Mouse (Mus musculus): ENCODE results near the gene Hspb8. TPM values are rescaled to one million over a fixed set of nuclear protein-coding genes. Genes with fewer than 3 reads are reported as not detected.

Hspb8 gene
- total RNA-seq, 2 experiments from 2014 or later, result 11.8 to 12.5 TPM

DNA sequence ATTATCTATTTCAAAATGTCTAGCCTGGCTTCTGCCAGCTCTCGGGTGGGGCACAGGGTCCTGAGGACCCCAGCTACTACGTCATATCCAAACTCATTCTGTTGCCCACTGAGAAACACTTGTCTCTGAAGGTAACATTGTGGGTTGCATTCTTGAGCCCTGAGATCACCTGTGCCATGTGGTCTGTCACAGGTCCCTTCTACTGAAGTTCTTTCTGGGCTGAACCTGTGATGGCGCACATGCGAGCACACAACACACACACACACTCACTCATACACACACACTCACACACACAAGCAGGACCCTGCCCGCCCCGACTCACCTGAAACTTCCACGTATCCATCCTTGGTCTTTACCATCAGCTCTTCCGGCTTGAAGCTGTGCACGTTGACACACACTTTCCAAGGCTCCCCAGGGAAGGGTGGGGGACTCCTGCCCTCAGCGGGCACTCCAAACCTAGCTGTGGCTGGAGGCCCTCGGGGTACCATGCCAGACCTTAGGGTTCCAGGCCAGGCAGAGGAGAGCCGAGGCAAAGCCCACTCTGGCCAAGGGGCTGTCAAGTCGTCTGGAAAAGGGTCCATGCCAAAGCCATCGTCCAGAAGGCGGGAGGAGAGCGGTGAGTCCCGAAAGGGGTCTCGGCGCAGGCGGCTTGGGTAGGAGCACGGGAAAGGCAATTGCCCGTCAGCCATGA lies 728 bp downstream of the Hspb8 start:
- Histone ChIP-seq H3K27ac (peak overlapping the region; percentile 71), H3K4me3 (peak overlapping the region; percentile 40)
- TF ChIP-seq CTCF (conservative IDR thresholded peaks at IDR 0.05), result no peak
- DNase-seq (ENCODE audit: low spot score in 2 of 2), result no peak

GRCm38 (mm10) chr5:116420759-116421225 lies 1.9 kb downstream of the Hspb8 start:
- H3K27ac ChIP-seq, result peak overlapping the region; percentile 73; the same call in 1 of the 2 replicates
- no peak for TF ChIP-seq CTCF (conservative IDR thresholded peaks at IDR 0.05)
- H3K4me3 ChIP-seq, result no peak overlapping the region; the same call in 1 of the 2 replicates
- DNase-seq (ENCODE audit: low spot score in 2 of 2), result peak in 1 of 2 experiments; percentile 49

DNA sequence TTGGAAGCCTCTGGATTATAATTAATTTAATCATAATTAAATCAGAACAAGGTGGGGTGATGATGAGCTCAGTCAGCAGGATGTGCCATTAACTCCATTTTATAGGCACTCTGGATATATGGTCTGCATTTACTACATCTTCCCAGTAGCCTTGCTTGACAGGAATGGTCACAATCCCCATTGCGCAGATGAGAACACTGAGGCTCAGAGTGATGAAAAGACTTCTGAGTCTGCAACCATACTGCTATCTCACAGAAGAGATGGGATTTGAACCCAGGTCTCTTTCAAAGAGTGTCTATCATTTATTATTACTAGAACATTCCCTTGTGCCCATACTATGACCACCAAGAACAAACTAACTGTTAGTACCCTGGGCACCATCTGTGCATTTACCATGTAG lies 2.5 kb downstream of the Hspb8 start:
- Histone ChIP-seq H3K4me3 (no peak overlapping the region), H3K27ac (peak overlapping the region; percentile 73; the same call in 1 of the 2 replicates)
- no peak for TF ChIP-seq CTCF (conservative IDR thresholded peaks at IDR 0.05)
- DNase-seq (ENCODE audit: low spot score in 2 of 2), result no peak

GRCm38 (mm10) chr5:116419322-116420045 lies 3.2 kb downstream of the Hspb8 start:
- DNase-seq (ENCODE audit: low spot score in 2 of 2), result no peak
- no peak for TF ChIP-seq CTCF (conservative IDR thresholded peaks at IDR 0.05)
- Histone ChIP-seq H3K4me3 (no peak overlapping the region), H3K27ac (no peak overlapping the region; the same call in 1 of the 2 replicates)

DNA sequence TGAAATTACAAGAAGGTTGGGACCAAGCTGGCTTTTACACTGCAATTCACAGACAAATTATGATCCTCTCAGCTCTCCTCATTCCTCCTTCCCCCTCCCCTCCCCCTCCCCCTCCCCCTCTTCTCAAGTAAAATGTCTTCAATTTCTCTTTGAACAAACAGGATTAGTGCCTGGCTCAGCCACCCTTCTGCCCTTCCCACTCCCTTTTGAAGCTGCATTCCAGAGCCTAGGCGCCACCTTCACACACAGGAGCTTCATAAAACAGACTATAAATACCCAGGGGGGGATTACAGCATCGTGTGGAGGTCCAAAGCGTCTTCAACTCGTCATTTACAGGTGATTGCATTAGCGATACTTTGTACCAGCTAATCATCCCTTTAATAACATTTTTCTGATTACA lies 6.5 kb downstream of the Hspb8 start:
- no peak overlapping the region for H3K27ac ChIP-seq
- H3K4me3 ChIP-seq, result no peak overlapping the region
- TF ChIP-seq CTCF (conservative IDR thresholded peaks at IDR 0.05), result no peak
- no peak for DNase-seq (ENCODE audit: low spot score in 2 of 2)

DNA sequence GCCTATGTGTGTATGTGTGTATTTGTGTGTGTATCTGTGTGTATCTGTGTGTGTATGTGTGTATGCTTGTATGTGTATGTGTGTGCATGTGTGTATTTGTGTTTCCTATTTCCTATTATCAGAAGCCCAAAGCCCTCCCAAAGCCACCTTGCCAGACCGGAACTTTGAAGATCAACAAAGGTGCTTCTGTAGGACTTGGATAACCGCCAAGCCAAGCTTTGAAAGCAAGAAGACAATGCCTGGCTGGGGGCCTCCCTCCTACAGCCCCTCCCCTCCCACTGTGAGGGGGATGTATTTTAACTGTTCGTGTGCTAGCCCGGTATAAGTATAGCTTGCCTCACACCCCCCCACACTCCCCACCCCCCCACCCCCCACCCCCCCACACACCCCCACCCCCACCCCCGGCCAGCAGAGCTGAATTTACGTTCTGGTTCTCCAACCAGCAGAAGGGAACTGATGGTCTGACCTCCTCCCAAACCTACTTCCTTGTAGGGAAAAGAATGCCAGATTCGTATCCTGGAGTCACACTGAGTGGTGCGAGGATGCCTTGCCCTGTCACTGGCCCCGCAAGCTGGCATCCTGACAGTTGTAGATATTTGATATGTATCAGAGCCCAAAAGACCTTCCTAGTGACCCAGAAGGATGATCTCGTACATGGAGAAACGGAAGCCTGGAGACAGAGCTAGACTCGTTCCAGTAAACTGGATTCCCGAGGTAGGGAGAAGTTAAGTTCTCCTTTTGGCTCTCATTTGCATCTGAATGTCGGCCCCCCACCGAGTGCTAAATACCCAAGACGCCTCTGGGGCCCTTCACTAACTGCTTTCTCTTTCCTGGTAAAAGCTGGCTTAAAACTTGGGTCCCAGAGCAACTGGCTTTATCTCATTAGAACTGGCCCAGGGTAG lies 12.7 kb downstream of the Hspb8 start:
- no peak for TF ChIP-seq CTCF (conservative IDR thresholded peaks at IDR 0.05)
- no peak for DNase-seq (ENCODE audit: low spot score in 2 of 2)
- no peak overlapping the region for H3K27ac ChIP-seq
- no peak overlapping the region for H3K4me3 ChIP-seq

DNA sequence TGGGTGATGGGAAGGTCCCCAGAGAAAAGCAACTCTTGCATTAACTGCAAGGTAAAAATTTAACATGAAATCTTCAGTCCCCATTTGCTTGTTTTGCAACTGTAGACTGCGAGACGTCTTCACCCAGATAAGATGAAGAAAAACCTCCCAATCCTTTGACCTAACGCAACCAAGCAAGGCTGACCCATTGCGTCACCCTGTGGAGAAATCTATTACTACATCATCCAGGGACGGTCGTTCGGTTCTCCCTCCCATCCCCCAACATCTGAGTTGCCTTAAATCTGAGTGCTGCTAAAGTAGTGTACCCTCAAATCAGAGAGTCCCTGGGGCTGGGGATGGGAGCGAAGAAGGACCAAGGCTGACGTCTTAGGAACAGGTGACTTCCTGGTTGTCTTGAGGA lies 13.7 kb downstream of the Hspb8 start:
- no peak for DNase-seq (ENCODE audit: low spot score in 2 of 2)
- H3K4me3 ChIP-seq, result no peak overlapping the region
- TF ChIP-seq CTCF (conservative IDR thresholded peaks at IDR 0.05), result peak; percentile 46
- no peak overlapping the region for H3K27ac ChIP-seq

DNA sequence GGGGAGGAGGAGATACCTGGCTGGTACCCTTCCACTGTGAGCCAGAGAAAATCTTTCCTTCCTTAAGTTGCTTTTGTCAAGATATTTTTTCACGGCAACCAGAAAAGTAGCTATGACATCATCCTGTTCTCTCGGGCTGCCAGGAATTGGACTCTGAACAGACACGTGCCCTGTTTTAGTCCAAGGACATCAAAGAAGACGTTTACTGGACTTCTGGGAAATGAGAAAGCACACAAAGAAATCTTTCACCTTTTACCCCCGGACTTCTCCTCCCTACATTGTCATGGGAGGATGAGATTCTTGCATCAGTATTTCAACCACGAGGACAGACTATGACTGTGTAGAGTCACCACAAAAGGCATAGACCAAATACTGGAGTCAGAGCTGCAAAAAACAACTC lies 14.7 kb downstream of the Hspb8 start:
- no peak for TF ChIP-seq CTCF (conservative IDR thresholded peaks at IDR 0.05)
- Histone ChIP-seq H3K27ac (0 out of 2 replicates have a peak overlapping the region, but pooled peaks have one; percentile 14), H3K4me3 (no peak overlapping the region)
- no peak for DNase-seq (ENCODE audit: low spot score in 2 of 2)

DNA sequence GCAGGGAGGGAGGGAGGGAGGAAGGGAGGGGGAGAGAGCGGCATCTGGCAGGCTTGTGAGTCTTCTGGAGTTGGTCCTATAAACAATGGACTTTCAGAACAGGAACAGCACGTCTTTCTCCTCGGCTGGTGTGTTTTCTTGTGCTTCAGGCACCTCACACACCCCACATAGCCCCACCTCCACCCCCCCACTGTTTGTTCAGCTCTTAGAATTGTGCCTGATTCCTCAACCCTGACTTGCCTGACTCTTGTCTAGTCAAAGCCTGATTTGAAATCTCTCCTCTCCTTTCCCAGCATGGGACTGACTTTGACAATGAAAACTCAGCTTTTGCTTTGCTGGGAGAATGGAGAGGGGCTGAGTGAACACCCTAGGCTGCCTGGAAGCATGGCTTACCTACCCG lies 15.3 kb downstream of the Hspb8 start:
- no peak for DNase-seq (ENCODE audit: low spot score in 2 of 2)
- H3K4me3 ChIP-seq, result no peak overlapping the region
- no peak for TF ChIP-seq CTCF (conservative IDR thresholded peaks at IDR 0.05)
- no peak overlapping the region for H3K27ac ChIP-seq

- no peak for DNase-seq (ENCODE audit: low spot score in 2 of 2)
- TF ChIP-seq CTCF (conservative IDR thresholded peaks at IDR 0.05), result no peak
- no peak overlapping the region for H3K4me3 ChIP-seq
- no peak overlapping the region for H3K27ac ChIP-seq
Measured at GRCm38 (mm10) chr5:116406507-116406906, 16.2 kb downstream of the Hspb8 start.

GRCm38 (mm10) chr5:116405934-116406333 lies 16.7 kb downstream of the Hspb8 start:
- no peak for DNase-seq (ENCODE audit: low spot score in 2 of 2)
- Histone ChIP-seq H3K27ac (no peak overlapping the region), H3K4me3 (no peak overlapping the region)
- TF ChIP-seq CTCF (conservative IDR thresholded peaks at IDR 0.05), result no peak

DNA sequence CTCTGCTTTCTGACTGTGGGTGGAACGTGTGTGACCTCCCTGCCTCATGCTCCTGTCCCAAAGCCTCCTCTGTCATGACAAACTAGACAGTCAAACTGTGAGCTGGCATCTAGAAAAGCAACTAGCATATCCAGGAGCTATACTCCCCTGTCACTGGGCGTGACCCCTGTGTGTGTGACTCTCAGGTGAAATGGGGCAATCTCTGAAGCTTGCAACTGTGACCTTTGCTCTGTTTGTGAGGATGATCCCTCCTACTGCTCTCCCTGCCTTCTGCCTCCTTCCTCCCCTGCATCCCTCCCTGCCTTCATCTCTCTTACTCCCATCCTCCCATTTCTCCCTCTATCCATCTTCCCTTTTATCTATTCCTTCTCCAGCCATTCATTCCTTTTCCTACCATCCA lies 18.6 kb downstream of the Hspb8 start:
- TF ChIP-seq CTCF (conservative IDR thresholded peaks at IDR 0.05), result no peak
- DNase-seq (ENCODE audit: low spot score in 2 of 2), result no peak
- no peak overlapping the region for H3K27ac ChIP-seq

GRCm38 (mm10) chr5:116400801-116401200 lies 21.9 kb downstream of the Hspb8 start:
- Histone ChIP-seq H3K4me3 (no peak overlapping the region), H3K27ac (no peak overlapping the region)
- DNase-seq (ENCODE audit: low spot score in 2 of 2), result no peak
- no peak for TF ChIP-seq CTCF (conservative IDR thresholded peaks at IDR 0.05)

More for the DNA sequence above, 18.6 kb downstream of the Hspb8 start:
- H3K4me3 ChIP-seq, result no peak overlapping the region

All from layer of hippocampus, adult 2 months (tissue).